Mouse (Mus musculus): ENCODE measurements around the gene Zbtb32.

DNA sequence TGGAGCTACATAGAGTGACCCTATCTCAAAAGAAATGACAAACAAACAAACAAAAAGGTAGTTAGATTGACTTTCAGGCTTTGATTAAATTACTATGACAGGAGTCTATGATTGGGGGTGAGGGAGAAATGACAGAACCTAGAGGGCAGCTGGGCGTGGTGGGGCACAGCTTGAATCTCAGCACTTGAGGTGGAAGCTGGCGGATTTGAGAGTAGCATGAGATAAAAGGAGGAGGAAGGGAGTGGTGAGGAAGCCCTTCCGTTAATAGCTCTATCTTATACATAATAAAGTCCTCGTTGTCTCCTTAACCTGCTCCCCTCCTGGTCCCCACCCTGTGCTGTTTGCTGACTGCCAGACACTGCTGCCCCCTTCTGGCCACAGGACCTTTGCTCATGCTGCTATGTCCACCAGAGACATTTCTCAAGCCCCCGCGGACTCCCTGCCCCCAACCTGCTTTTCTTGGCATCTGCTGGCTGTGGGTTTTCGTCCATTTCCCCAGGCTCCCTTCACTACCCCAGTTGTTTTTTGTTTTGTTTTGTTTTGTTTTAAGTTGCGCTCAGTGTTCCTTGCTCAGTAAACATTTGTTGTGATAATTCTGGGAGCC is 9.1 kb upstream of the Zbtb32 start:
- no peak for TF ChIP-seq MAFK (IDR thresholded peaks at IDR 0.05; ENCODE audit: insufficient read depth, low read depth, low read length)
- TF ChIP-seq ZC3H11A (IDR thresholded peaks at IDR 0.05; ENCODE audit: borderline replicate concordance, low read depth, low read length): peak; percentile 72; the same call in 1 of the 2 replicates
- TF ChIP-seq HCFC1 (IDR thresholded peaks at IDR 0.05; ENCODE audit: borderline replicate concordance, insufficient read depth, low read length): no peak
- no peak for TF ChIP-seq ZNF384 (IDR thresholded peaks at IDR 0.05; ENCODE audit: low read depth, low read length)
- no peak for TF ChIP-seq CHD2 (IDR thresholded peaks at IDR 0.05; ENCODE audit: low read depth, low read length)

All from ES-E14 (cell line).